Mouse (Mus musculus) heart, postnatal 10 days (tissue): ENCODE results near the gene Limch1. TPM values are rescaled to one million over a fixed set of nuclear protein-coding genes. Genes with fewer than 3 reads are reported as not detected.

ENCODE experiments used
- DNase-seq, 2 experiments: peaks; one replicate each; pipeline ENCODE4 v3.0.0; 2021
- intact Hi-C: fragments of 180-260 bp; cut with DNase I; formaldehyde crosslinking; loops from one replicate; pipeline ENCODE4 v1.15.1; 2025
- total RNA-seq, 2 experiments: library from RNA; stranded (reverse); gene quantifications; 2 replicates each; pipeline ENCODE4 v1.2.3; 2021

Gene Limch1
- 100 to 1,000 TPM; 149 to 150 TPM for total RNA-seq

DNA sequence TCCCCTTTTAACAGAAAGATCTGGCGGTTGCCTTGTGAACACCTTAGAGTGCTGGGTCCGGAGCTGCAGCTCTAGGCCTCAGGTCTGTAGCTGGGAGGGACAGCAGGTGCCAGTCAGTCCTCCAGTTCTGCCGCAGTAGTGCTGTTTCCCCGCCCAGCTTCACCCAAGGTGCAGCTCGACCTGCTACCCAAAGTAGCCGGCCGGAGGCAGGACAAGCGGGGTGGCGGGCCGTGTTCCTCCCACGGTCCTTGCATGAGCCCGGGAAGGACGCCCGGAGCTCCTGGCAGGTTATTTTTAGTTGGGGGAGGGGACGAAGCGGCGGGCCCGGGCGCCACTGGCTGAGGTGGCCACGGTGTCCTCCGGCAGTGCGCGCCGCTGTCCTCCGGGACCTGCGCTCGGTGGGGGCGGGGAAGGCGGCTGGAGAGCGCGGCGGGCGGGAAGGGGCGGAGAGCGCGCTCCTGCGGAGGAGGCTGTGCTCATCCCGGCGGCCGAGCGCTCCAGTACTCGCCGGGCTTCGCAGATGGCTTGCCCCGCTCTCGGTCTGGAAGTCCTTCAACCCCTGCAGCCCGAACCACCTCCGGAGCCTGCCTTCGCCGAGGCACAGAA lies at the start of gene Limch1:
Gene Limch1, plus strand, starts transcription at position 438 of the 606 bp plus-strand sequence.
- intact Hi-C loops: loop anchor here (2.0 to 5.0 kb wide), 2 partner anchors 29 to 102 kb away; no protein-coding TSS in a partner anchor
- DNase-seq: peak; percentile 90 to 92

DNA sequence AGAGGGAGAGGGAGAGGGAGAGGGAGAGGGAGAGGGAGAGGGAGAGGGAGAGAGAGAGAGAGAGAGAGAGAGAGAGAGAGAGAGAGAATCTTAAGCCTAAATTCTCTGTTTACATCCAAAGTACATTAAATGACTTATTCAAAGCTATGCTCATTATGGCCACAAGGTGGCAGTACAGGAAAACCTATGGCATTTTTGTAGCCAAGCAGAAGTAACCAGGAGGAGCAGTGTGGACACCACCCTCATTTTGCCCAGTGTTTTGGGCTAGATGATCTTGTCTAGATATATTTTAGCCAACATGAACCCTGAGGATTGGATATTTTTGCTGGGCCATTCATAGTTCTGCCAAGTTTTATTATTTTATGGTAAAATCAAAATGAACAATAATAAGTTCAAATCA lies 48.5 kb upstream of the Limch1 start:
- intact Hi-C loops: loop anchor here (1.0 to 5.0 kb wide), 3 partner anchors 300 to 536 kb away; no protein-coding TSS in a partner anchor
- DNase-seq: peak; percentile 73 to 75

DNA sequence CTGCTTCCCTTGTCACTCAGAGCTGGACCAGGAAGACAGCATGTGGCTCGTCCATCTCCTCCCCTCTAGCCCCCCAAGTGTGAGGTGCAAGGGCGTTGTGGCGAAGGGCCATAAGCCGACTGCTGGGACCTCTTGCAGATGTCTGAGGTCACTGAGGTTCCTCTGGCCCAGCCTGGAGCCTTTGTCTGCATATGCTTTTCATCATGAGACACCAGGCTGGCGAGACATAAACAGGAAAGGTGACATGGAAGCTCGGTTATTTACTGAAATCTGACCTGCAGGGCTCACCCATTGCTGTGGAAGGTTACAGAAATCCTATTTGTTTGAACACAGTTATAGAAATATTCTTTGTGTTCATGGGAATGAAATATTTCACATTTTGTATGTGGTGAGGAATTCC lies 45.7 kb upstream of the Limch1 start:
- intact Hi-C loops: loop anchor here (5.0 kb wide), 1 partner anchor 297 kb away; no protein-coding TSS in a partner anchor

DNA sequence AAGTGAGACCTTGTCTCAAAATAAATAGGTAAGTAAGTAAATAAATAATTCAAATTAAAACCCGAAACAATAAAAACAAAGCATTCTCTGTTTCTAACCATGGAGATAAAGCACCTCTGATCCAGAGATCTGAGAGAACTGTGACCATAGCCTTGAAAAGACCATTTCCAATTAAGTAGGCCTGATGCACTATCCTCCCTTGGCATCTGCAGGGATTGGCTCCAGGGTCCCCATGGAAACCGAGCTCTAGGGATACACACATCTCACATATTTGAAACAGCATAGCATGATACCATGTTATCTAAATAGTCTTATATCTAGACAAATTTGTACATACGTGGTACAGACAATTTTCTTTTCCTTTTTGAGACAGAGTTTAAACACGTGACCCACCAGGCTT lies 43.7 kb upstream of the Limch1 start:
- intact Hi-C loops: no loop called here
- no peak for DNase-seq

More for the DNA sequence above, 45.7 kb upstream of the Limch1 start:
- no peak for DNase-seq

- intact Hi-C loops: no loop called here
- DNase-seq: peak; percentile 36 to 50
Observed at GRCm38 (mm10) chr5:66703317-66704004, 42.2 kb upstream of the Limch1 start.

DNA sequence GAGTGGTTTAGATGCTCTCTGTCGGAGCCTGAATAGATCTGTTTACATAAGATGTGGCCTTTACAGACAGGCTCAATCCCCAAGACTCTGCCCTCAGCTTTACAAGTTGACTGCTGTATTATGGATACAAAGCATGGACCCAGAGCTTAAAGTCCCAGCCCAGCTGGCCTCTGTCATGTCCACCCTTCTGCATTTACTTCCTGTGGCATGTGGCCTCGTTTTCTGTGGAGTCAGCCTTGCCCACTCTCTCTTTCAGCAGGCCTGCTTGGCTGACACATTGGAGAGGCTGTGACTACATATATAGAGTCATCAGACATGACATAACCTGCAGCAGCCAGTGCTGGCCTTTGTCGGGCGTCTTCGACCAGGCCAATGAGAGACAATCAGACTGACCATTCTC lies 37.8 kb upstream of the Limch1 start:
- intact Hi-C loops: no loop called here
- no peak for DNase-seq

DNA sequence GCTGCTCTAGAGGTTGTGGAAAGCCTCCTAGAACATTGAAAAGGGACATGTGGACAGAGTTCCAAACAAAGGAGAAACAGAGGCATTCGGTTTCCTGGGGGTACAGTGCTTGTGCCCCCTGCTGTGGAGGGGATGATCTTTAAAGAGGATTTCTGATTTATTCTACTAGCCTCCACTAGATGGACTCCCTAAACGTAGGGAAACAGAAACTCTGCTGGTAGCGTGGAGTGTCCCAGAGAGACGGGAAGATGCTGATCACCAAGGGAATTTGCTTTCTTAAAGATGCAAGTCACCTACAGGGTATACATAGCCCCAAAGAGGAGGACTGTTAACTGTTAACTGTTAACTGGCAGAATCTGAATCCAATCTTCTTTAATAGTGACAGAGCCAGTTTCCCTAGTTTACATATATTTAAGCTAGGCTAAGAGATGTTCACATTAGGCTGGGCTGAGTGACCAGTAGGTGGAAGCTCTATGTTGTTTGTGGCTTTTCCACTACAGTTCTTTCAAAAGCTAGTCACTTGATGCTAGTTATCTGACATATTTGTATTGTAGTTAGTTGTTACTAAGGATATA lies 35.1 kb upstream of the Limch1 start:
- DNase-seq: peak; percentile 41 to 44
- intact Hi-C loops: loop anchor here (1.0 to 2.0 kb wide), 2 partner anchors 278 to 286 kb away; no protein-coding TSS in a partner anchor

DNA sequence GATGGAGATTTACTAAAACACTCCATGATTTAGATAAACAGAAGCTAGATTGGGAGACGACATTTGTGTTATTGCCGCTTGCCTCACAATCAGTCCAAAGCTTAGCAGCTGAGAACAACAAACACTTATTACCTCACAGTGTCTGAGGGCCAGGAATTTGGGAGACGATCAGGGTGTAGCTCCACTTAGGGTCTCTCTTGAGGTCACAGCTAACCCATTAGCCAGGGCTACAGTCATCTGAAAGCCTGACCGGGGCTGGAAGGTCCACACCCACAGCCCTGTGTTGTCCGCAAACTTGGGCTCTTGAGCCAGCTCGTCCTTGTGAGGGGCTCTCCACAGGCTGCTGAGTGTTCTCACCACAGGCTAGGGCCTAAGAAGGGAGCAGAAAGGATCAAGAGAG lies 32.8 kb upstream of the Limch1 start:
- intact Hi-C loops: no loop called here
- DNase-seq: peak; percentile 37 to 38

GRCm38 (mm10) chr5:66715498-66715931 lies 30.1 kb upstream of the Limch1 start:
- DNase-seq: peak; percentile 43 to 45
- intact Hi-C loops: no loop called here

GRCm38 (mm10) chr5:66717931-66718330 lies 27.7 kb upstream of the Limch1 start:
- intact Hi-C loops: loop anchor here (2.0 kb wide), 1 partner anchor 27 kb away; the partner anchor contains the start of gene Limch1
- no peak for DNase-seq

DNA sequence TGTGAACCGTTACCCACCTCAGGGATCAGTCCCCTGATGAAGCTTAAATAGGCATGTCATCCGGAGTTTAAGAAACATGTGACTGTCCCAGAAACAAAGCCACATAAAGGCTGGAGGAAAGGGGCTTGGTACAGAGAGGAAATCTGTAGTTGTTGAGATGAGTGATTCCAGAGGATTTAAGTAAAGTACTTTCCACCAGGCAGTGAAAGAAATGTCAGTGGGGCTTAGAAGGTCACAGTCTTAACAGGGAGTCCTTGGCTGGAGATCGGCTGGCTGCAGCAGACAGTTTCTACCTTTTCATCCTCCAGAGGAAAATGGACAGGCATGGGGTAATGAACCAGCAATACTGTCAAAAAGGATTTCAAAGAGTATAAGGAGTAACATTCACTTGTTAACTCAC lies 27.2 kb upstream of the Limch1 start:
- intact Hi-C loops: no loop called here
- no peak for DNase-seq

DNA sequence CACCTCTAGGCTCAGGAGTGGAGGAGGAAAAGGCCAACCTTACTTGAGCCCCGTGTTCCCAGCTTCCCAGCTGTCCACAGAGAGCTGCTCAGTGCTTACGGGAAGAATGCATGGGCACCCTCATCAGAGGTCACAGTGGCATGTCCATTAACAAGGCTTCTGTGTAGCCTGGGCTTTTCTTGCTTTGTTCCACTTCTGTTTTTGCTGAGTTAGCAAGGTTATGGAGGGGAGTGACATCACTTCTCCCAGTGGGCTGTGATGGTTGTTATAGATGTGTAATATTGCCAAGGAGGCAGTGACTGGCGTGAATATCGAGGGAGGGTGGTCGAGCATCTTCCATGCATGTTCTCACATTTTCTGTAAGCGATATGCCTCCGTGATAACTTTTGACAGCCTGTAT lies 26.7 kb upstream of the Limch1 start:
- no peak for DNase-seq
- intact Hi-C loops: no loop called here

- intact Hi-C loops: no loop called here
- DNase-seq: no peak
Observed at GRCm38 (mm10) chr5:66720921-66721320, 24.7 kb upstream of the Limch1 start.

DNA sequence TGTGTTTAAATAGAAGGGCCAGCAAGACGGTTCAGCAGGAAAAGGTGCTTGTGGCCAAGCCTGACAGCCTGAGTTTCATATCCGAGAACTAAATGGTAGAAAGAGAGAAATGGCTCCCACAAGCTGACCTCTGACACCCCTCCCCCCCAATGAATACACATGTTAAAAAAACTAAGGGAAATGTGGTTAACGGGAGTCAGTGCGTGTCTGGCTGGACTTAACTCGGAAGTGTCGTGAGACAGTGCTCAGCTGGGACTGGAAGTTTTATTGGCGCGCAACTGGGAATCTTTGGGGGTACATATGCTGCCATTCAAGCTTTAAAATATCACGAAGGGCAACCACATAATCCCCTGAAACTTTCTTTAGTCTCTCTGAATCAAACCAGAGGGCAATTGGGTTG lies 23.0 kb upstream of the Limch1 start:
- DNase-seq: no peak
- intact Hi-C loops: no loop called here

DNA sequence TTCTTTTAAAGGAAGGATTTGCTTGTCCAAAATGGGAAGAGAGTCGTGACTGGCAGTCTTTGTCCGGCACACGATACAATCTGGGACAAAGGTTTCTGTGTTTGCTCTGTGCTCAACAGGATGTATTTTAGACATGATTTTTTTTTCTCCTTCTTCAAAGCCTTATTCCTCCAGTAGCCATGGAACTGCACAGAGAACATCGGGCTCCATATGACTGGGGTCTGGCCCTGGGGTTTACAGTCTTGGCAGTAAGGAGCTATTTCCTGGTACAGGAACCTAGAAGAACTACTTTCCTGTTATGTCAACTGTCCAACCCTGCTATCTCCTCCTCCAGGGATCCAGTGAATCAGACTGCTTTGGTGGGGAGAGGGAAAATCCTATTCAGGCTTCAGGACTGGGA lies 22.6 kb upstream of the Limch1 start:
- intact Hi-C loops: no loop called here
- DNase-seq: peak in 1 of 2 experiments; percentile 20

- DNase-seq: no peak
- intact Hi-C loops: no loop called here
Observed at GRCm38 (mm10) chr5:66723626-66724025, 22.0 kb upstream of the Limch1 start.

DNA sequence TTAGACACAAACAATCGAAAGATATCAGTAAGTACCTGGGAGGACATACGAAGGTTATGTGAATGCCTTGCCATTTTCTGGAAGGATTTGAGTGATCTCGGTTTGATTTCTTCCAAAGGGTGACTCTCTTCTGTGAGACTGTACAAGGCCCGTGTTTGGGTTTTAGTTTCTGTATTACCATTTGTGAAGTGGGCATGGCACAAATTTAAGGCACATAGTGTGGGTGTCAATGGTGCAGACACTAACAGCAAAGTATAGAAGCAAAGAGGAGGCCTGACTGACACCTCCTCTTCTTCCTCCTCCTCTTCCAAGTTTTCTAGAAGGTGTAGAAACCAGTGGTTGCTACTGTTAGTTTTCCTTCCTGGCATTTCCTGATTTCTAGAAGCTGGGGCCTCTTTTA lies 16.3 kb upstream of the Limch1 start:
- intact Hi-C loops: no loop called here

GRCm38 (mm10) chr5:66730621-66731301 lies 14.9 kb upstream of the Limch1 start:
- intact Hi-C loops: no loop called here
- peak in 1 of 2 experiments; percentile 46 for DNase-seq

More for the DNA sequence above, 16.3 kb upstream of the Limch1 start:
- DNase-seq: no peak

GRCm38 (mm10) chr5:66731302-66731697 lies 14.3 kb upstream of the Limch1 start:
- DNase-seq: no peak
- intact Hi-C loops: no loop called here

- intact Hi-C loops: no loop called here
- no peak for DNase-seq
Observed at GRCm38 (mm10) chr5:66733556-66733955, 12.1 kb upstream of the Limch1 start.

GRCm38 (mm10) chr5:66739376-66739775 lies 6.3 kb upstream of the Limch1 start:
- DNase-seq: no peak
- intact Hi-C loops: no loop called here
